Mouse (Mus musculus) ES-Bruce4 (cell line): ENCODE measurements around the gene Epb41l5. TPM values are rescaled to one million over a fixed set of nuclear protein-coding genes. Genes with fewer than 3 reads are reported as not detected.

Source experiments
- H3K27ac ChIP-seq: 2 replicates; pipeline ENCODE4 v1.5.1; 2012; ENCODE audit warnings: low read length, inconsistent platforms; ENCODE audit not compliant: insufficient read depth
- H3K27me3 ChIP-seq: 2 replicates; pipeline ENCODE4 v1.6.1; 2012; ENCODE audit warnings: mild to moderate bottlenecking, low read length, inconsistent platforms; ENCODE audit not compliant: control insufficient read depth, poor library complexity, insufficient read depth, severe bottlenecking
- H3K36me3 ChIP-seq: 2 replicates; pipeline ENCODE4 v1.6.1; 2012; ENCODE audit warnings: inconsistent platforms, mild to moderate bottlenecking, low read length, moderate library complexity; ENCODE audit not compliant: control insufficient read depth, poor library complexity, insufficient read depth, severe bottlenecking
- H3K4me1 ChIP-seq: one replicate; pipeline ENCODE4 v1.8.1; 2011; ENCODE audit warnings: low read length; ENCODE audit not compliant: control insufficient read depth, insufficient read depth
- H3K4me3 ChIP-seq: 2 replicates; pipeline ENCODE4 v1.5.1; 2011; ENCODE audit warnings: low read depth, mild to moderate bottlenecking, low read length
- H3K9ac ChIP-seq: 2 replicates; pipeline ENCODE4 v1.6.1; 2012; ENCODE audit warnings: low read depth, mild to moderate bottlenecking, inconsistent platforms; ENCODE audit not compliant: poor library complexity, severe bottlenecking
- H3K9me3 ChIP-seq: replicated peaks from 2 replicates; pipeline ENCODE4 v1.6.1; 2012; ENCODE audit warnings: mild to moderate bottlenecking, low read length, inconsistent platforms; ENCODE audit not compliant: control insufficient read depth, poor library complexity, insufficient read depth, severe bottlenecking
- CTCF ChIP-seq: IDR thresholded peaks from one replicate; pipeline ENCODE4 v1.8.1; 2011; ENCODE audit warnings: low read depth, low read length
- EP300 ChIP-seq: IDR thresholded peaks from 2 replicates; pipeline ENCODE4 v1.6.1; 2011; ENCODE audit warnings: low read depth, low read length; ENCODE audit not compliant: insufficient read depth
- POLR2A ChIP-seq: IDR thresholded peaks from one replicate; pipeline ENCODE4 v1.8.1; 2011; ENCODE audit warnings: low read length; ENCODE audit not compliant: insufficient read depth
- polyA plus RNA-seq: library from polyadenylated mRNA; stranded (reverse); fragments of >200 nt; gene quantifications from 2 replicates; pipeline ENCODE4 v1.2.4, GENCODE M21; 2011; ENCODE audit warnings: low read depth; ENCODE audit not compliant: missing spikeins, insufficient read depth, insufficient read length

Epb41l5 gene
- polyA plus RNA-seq, 1 experiment = 48.2 TPM

DNA sequence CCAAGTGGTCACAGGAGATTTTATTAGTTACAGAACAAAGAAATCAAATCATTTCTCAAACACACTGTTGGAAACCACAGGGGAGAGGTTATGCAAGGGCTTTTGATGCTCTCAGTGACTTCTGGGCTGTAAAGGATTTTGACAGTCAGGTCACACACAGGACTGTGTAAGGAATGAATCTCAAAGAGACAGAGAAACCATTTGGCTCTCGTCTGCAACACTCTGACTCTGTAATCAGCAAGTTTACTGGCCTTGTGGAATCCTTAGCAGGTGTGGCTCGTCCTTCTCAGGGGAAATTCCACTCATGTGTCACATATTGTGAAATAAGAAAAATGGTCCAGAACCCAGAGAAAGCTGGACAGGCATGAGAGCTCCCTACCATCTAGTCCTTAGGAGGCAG lies 127.8 kb downstream of the Epb41l5 start:
- Histone ChIP-seq H3K9me3 (no peaks in the 10 kb centered on the region), H3K36me3 (no peaks in the 10 kb centered on the region), H3K27me3 (no peaks in the 10 kb centered on the region), H3K4me1 (no peaks in the 10 kb centered on the region), H3K4me3 (no peak overlapping the region), H3K9ac (no peak overlapping the region), H3K27ac (no peak overlapping the region)
- TF ChIP-seq EP300 (no peak), POLR2A (no peak), CTCF (no peak)

DNA sequence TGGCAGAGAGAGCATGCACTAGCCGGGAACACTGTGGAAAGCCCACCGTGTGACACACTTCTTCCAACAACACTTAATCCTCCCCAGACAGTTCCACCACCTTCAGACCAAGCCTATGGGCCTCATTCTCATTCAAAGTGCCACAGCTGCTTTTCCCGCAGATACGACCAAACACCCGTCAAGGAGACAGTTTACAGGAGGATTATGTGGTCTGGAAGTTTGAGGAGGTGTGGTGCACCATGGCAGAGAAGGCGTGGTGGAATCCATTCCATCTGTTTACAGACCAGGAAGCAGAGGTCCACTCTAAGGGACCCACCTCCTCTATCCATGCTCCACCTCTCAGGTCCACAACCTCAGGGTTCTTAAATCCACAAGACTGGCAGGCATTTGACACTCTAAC lies 129.5 kb downstream of the Epb41l5 start:
- Histone ChIP-seq H3K4me3 (no peak overlapping the region), H3K36me3 (no peaks in the 10 kb centered on the region), H3K27ac (no peak overlapping the region), H3K4me1 (no peaks in the 10 kb centered on the region), H3K9ac (no peak overlapping the region), H3K9me3 (no peaks in the 10 kb centered on the region), H3K27me3 (no peaks in the 10 kb centered on the region)
- TF ChIP-seq EP300 = no peak
- TF ChIP-seq POLR2A = no peak
- no peak for TF ChIP-seq CTCF

DNA sequence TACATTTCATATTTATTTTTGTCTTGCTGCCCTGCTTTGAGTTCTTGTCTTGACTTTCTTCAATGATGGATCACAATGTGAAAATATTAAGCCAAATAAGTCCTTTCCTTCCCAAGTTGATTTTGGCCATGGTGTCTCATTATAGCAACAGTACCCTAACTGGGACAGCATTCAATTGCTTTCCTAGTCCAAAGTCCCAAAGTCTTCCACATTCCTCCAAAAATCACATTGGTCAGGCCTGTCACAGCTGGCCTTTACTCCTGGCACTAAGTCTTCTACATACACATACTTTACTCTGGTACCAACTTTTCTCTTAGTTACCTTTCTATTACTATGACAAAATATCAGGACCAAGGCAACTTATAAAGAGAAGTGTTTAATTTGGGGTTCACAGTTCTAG lies 130.0 kb downstream of the Epb41l5 start:
- Histone ChIP-seq H3K9me3 (no peaks in the 10 kb centered on the region), H3K27ac (no peak overlapping the region), H3K36me3 (no peaks in the 10 kb centered on the region), H3K4me3 (no peak overlapping the region), H3K9ac (no peak overlapping the region), H3K27me3 (no peaks in the 10 kb centered on the region), H3K4me1 (no peaks in the 10 kb centered on the region)
- no peak for TF ChIP-seq CTCF
- no peak for TF ChIP-seq EP300
- no peak for TF ChIP-seq POLR2A

DNA sequence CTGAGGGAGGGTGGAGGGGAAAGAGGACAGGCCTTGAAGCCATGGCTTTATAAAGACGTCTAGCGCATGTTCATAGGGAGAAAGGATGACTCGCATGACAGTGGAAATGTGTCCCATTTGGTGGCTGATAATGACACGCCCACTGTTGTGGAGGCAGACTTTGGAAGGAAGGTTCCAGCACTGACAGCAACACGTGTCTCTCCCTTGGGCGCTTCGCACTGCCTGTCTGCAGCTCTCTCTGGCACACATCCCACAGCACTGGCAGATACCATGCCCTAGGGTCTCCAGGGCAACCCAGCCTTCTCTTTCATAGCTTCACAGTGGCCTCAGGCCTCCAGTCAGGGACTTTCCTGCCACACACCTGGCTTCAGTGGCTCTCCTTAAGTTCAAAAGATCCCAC lies 130.7 kb downstream of the Epb41l5 start:
- Histone ChIP-seq H3K9me3 (no peaks in the 10 kb centered on the region), H3K4me1 (no peaks in the 10 kb centered on the region), H3K27ac (no peak overlapping the region), H3K9ac (no peak overlapping the region), H3K36me3 (no peaks in the 10 kb centered on the region), H3K4me3 (no peak overlapping the region), H3K27me3 (no peaks in the 10 kb centered on the region)
- TF ChIP-seq EP300 (no peak), POLR2A (no peak), CTCF (no peak)

DNA sequence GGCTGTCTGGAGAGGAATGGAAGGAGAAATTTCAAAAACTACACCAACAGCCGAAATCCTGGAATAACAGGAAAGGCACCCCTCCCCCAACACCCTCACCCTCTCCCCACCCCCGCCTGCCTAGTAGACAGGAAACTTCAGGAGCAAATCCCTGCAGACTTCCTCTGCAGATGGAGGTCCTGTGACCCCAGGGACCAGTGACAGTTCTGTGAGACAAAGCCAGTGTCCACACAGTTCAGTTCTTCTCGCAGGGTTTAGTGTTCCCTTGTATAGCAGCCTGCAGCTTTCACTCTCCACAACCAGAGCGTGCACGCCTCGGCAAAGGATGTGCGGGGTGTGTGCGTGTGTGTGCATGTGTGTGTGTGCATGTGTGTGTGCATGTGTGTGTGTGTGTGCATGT lies 137.9 kb downstream of the Epb41l5 start:
- Histone ChIP-seq H3K4me3 (no peak overlapping the region), H3K9ac (no peak overlapping the region), H3K27me3 (no peaks in the 10 kb centered on the region), H3K36me3 (no peaks in the 10 kb centered on the region), H3K4me1 (no peaks in the 10 kb centered on the region), H3K9me3 (no peaks in the 10 kb centered on the region), H3K27ac (no peak overlapping the region)
- no peak for TF ChIP-seq CTCF
- TF ChIP-seq EP300 = no peak
- TF ChIP-seq POLR2A = no peak

DNA sequence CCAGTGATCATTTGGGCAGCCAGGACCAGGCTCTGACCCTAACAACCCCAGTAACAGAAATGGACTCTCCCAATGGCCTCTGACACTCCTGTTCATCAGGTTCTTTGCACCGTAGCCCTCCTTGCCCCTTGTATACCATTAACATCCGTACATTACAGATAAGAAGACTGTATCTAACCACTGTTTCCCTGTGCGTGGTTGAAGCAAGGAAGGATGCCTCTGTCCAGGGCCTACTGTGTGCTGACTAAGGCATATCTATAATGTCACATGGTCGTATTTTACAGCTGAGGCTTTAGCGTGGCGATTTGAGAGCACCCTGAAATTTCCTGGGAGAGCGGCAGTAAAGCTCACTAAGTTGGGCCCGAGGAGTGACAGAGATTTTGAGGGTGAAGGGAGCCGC lies 138.4 kb downstream of the Epb41l5 start:
- no peak overlapping the region for H3K9ac ChIP-seq
- H3K27ac ChIP-seq = no peak overlapping the region
- no peak for TF ChIP-seq EP300
- no peak for TF ChIP-seq POLR2A
- no peak for TF ChIP-seq CTCF

DNA sequence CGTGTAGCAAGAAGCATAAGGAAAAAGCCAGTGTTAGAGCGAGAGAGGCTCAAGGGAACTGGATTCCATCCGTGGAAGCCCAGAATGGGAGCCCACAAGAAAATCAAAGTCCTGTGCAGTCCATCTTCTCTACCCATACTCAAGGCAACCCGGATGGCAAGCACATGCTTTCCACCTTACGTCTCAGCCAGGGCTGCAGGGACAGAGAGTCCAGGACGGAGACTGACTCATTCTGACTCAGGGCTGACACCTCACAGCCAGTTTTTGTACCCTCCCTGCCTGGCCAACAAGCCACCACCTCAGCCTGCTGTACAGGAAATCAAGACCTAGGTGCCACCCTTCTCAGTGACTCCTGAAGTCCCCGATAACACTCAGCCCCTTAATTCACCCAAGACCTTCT lies 139.3 kb downstream of the Epb41l5 start:
- Histone ChIP-seq H3K9me3 (no peaks in the 10 kb centered on the region), H3K9ac (no peak overlapping the region), H3K4me3 (no peak overlapping the region), H3K27ac (no peak overlapping the region), H3K4me1 (no peaks in the 10 kb centered on the region), H3K27me3 (no peaks in the 10 kb centered on the region), H3K36me3 (no peaks in the 10 kb centered on the region)
- TF ChIP-seq EP300 (no peak), POLR2A (no peak), CTCF (no peak)

More for the DNA sequence above, 138.4 kb downstream of the Epb41l5 start:
- Histone ChIP-seq H3K4me3 (no peak overlapping the region), H3K27me3 (no peaks in the 10 kb centered on the region), H3K9me3 (no peaks in the 10 kb centered on the region), H3K4me1 (no peaks in the 10 kb centered on the region), H3K36me3 (no peaks in the 10 kb centered on the region)
